Mouse (Mus musculus): ENCODE measurements at regions not wholly inside any gene's neighbourhood (a gene's known extent, or its start where the extent isn't known, plus 50 kb on each side); places are given as distances from the start of the nearest gene placed in this dataset.
"Not testable (repeated sequence)": the region's sequence is repeated elsewhere in the genome, so short reads cannot be mapped to it uniquely, and the experiment has no call there.

- no peak for DNase-seq (ENCODE audit: low spot score in 2 of 2)
Observed at GRCm38 (mm10) chr5:64585076-64585786, 218.0 kb upstream of the Klf3 start.

- DNase-seq (ENCODE audit: low spot score in 2 of 2) = no peak
Observed at GRCm38 (mm10) chr5:64586316-64586715, 216.9 kb upstream of the Klf3 start.

- no peak for DNase-seq (ENCODE audit: low spot score in 2 of 2)
Observed at GRCm38 (mm10) chr5:64586933-64587332, 216.3 kb upstream of the Klf3 start.

GRCm38 (mm10) chr5:64587895-64588738 is 215.1 kb upstream of the Klf3 start:
- DNase-seq (ENCODE audit: low spot score in 2 of 2) = no peak

GRCm38 (mm10) chr5:64588768-64589167 is 214.4 kb upstream of the Klf3 start:
- not testable (repeated sequence) for DNase-seq (ENCODE audit: low spot score in 2 of 2)

- no peak for DNase-seq (ENCODE audit: low spot score in 2 of 2)
Observed at GRCm38 (mm10) chr5:64590036-64590435, 213.2 kb upstream of the Klf3 start.

- no peak for DNase-seq (ENCODE audit: low spot score in 2 of 2)
Observed at GRCm38 (mm10) chr5:64590747-64591146, 212.4 kb upstream of the Klf3 start.

- no peak for DNase-seq (ENCODE audit: low spot score in 2 of 2)
Observed at GRCm38 (mm10) chr5:64591792-64592191, 211.4 kb upstream of the Klf3 start.

GRCm38 (mm10) chr5:64595220-64595619 is 208.0 kb upstream of the Klf3 start:
- DNase-seq (ENCODE audit: low spot score in 2 of 2) = no peak

- no peak for DNase-seq (ENCODE audit: low spot score in 2 of 2)
Observed at GRCm38 (mm10) chr5:64595751-64596344, 207.3 kb upstream of the Klf3 start.

- DNase-seq (ENCODE audit: low spot score in 2 of 2) = no peak
Observed at GRCm38 (mm10) chr5:64597021-64597420, 206.2 kb upstream of the Klf3 start.

- DNase-seq (ENCODE audit: low spot score in 2 of 2) = no peak
Observed at GRCm38 (mm10) chr5:64597451-64597850, 205.7 kb upstream of the Klf3 start.

GRCm38 (mm10) chr5:64598606-64599005 is 204.6 kb upstream of the Klf3 start:
- DNase-seq (ENCODE audit: low spot score in 2 of 2) = no peak

GRCm38 (mm10) chr5:64599015-64599414 is 204.2 kb upstream of the Klf3 start:
- DNase-seq (ENCODE audit: low spot score in 2 of 2) = no peak

GRCm38 (mm10) chr5:64599865-64600288 is 203.3 kb upstream of the Klf3 start:
- no peak for DNase-seq (ENCODE audit: low spot score in 2 of 2)

GRCm38 (mm10) chr5:64600392-64600791 is 202.8 kb upstream of the Klf3 start:
- no peak for DNase-seq (ENCODE audit: low spot score in 2 of 2)

GRCm38 (mm10) chr5:64600811-64601210 is 202.4 kb upstream of the Klf3 start:
- DNase-seq (ENCODE audit: low spot score in 2 of 2) = no peak

GRCm38 (mm10) chr5:64601285-64601684 is 201.9 kb upstream of the Klf3 start:
- DNase-seq (ENCODE audit: low spot score in 2 of 2) = no peak

- no peak for DNase-seq (ENCODE audit: low spot score in 2 of 2)
Observed at GRCm38 (mm10) chr5:64601832-64602231, 201.4 kb upstream of the Klf3 start.

- no peak for DNase-seq (ENCODE audit: low spot score in 2 of 2)
Observed at GRCm38 (mm10) chr5:64602356-64602936, 200.7 kb upstream of the Klf3 start.

- DNase-seq (ENCODE audit: low spot score in 2 of 2) = no peak
Observed at GRCm38 (mm10) chr5:64602996-64603755, 200.0 kb upstream of the Klf3 start.

Measured in cerebellum, postnatal 4 days (tissue).